Mouse (Mus musculus) limb, embryonic 12.5 days (tissue): ENCODE data around the gene S100a3. TPM values are rescaled to one million over a fixed set of nuclear protein-coding genes. Genes with fewer than 3 reads are reported as not detected.

ENCODE experiments used
- ATAC-seq: fragments of 200-750 bp; cut with Nextera tagmentation; 2 replicates; pipeline ENCODE4 v1.8.0; 2017; ENCODE audit warnings: low read depth, moderate TSS enrichment; ENCODE audit not compliant: insufficient number of reproducible peaks, insufficient read depth, low FRiP score, low TSS enrichment
- H3K27ac ChIP-seq: fragments of 300-500 bp; sonication (generic); 2 replicates; pipeline ENCODE4 v1.5.1; 2016; ENCODE audit warnings: mild to moderate bottlenecking, moderate library complexity
- H3K27me3 ChIP-seq: fragments of 300-500 bp; sonication (generic); 2 replicates; pipeline ENCODE4 v1.6.1; 2016; ENCODE audit warnings: mild to moderate bottlenecking, moderate library complexity
- H3K36me3 ChIP-seq: fragments of 300-500 bp; sonication (generic); 2 replicates; pipeline ENCODE4 v1.6.1; 2016; ENCODE audit warnings: mild to moderate bottlenecking, moderate library complexity
- H3K4me1 ChIP-seq: fragments of 300-500 bp; sonication (generic); replicated peaks from 2 replicates; pipeline ENCODE4 v1.6.1; 2016
- H3K4me2 ChIP-seq: fragments of 300-500 bp; sonication (generic); 2 replicates; pipeline ENCODE4 v1.6.1; 2016; ENCODE audit warnings: mild to moderate bottlenecking, moderate library complexity
- H3K4me3 ChIP-seq: fragments of 300-500 bp; sonication (generic); replicated peaks from 2 replicates; pipeline ENCODE4 v1.5.1; 2016; ENCODE audit warnings: mild to moderate bottlenecking
- H3K9ac ChIP-seq: fragments of 300-500 bp; sonication (generic); replicated peaks from 2 replicates; pipeline ENCODE4 v1.6.1; 2016; ENCODE audit warnings: mild to moderate bottlenecking, moderate library complexity
- H3K9me3 ChIP-seq: fragments of 300-500 bp; sonication (generic); 2 replicates; pipeline ENCODE4 v1.6.1; 2016; ENCODE audit warnings: mild to moderate bottlenecking, moderate library complexity
- WGBS: fragments of 180-500 bp; shearing (Covaris S2); methylation state at CpG from one replicate; pipeline ENCODE4 v1.1.7; 2016; 5-methylcytosine and 5-hydroxymethylcytosine counted together
- polyA plus RNA-seq: library from polyadenylated mRNA; unstranded; fragments of >200 nt; fragmentation: Nextera tagmentation; extraction: Ambion mirVana; gene quantifications from 2 replicates; pipeline ENCODE4 v1.2.1, GENCODE M21; 2016

The S100a3 gene
- polyA plus RNA-seq, 1 experiment from 2014 or later = 0.16 TPM

DNA sequence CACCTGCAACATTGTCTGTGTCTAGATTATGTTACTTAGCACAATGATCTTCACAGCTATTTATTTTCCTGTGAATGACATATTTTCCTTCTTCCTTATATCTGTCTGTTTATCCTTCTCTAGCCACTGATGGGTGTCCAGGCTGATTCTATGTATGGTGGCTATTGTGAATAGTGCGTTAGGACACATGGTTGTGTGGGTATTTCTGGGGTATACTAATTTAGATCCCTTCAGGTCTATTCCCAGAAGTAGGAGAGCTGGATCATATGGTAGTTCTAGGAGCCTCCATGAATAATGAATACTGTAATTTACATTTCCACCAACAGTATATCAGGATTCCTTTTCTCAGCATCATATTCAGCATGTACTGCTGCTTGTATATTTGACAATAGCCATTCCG, 89.5 kb downstream of the S100a3 start:
- no peaks in the 10 kb centered on the region for H3K9me3 ChIP-seq
- ATAC-seq = no peak
- H3K4me3 ChIP-seq = no peak overlapping the region
- no peaks in the 10 kb centered on the region for H3K36me3 ChIP-seq
- H3K9ac ChIP-seq = no peak overlapping the region
- WGBS = 89% methylated on average over 2 of the region's 2 CpGs
- H3K27me3 ChIP-seq = peaks cover 11% of the 10 kb centered on the region; the same call in 1 of the 2 replicates
- H3K4me2 ChIP-seq = no peak overlapping the region
- H3K27ac ChIP-seq = no peak overlapping the region
- H3K4me1 ChIP-seq = no peaks in the 10 kb centered on the region

Other genes starting within 250 kb of the S100a3 start
- gene Slc27a3, start 170.6 kb upstream of the S100a3 start, polyA plus RNA-seq = 43.6 and 43.8 TPM in 2 replicates
- gene Ints3, start 127.0 kb upstream of the S100a3 start, polyA plus RNA-seq = 43.4 and 44.5 TPM in 2 replicates
- gene Npr1, start 94.7 kb upstream of the S100a3 start, polyA plus RNA-seq = 2.7 and 3.8 TPM in 2 replicates
- 329 and 362 TPM in 2 replicates for gene Ilf2, start 84.5 kb upstream of the S100a3 start, polyA plus RNA-seq
- gene Snapin, start 69.5 kb upstream of the S100a3 start, polyA plus RNA-seq = 66.2 and 71.3 TPM in 2 replicates
- gene Chtop, start 51.1 kb upstream of the S100a3 start, polyA plus RNA-seq = 210 and 213 TPM in 2 replicates
- gene S100a1, start 46.2 kb upstream of the S100a3 start, polyA plus RNA-seq = 7.3 and 8.3 TPM in 2 replicates
- 19.8 and 20.1 TPM in 2 replicates for gene S100a13, start 46.1 kb upstream of the S100a3 start, polyA plus RNA-seq
- gene S100a14, start 33.7 kb upstream of the S100a3 start, polyA plus RNA-seq = 0.20 and 1.0 TPM in 2 replicates
- gene S100a16, start 23.3 kb upstream of the S100a3 start, polyA plus RNA-seq = 39.6 and 43.7 TPM in 2 replicates
- not detected in 2 replicates for gene S100a2, start 29.7 kb downstream of the S100a3 start, polyA plus RNA-seq
- not detected in 2 replicates for gene Gm42674, start 41.3 kb downstream of the S100a3 start, polyA plus RNA-seq
- gene S100a4, start 43.2 kb downstream of the S100a3 start, polyA plus RNA-seq = 3.5 and 4.7 TPM in 2 replicates
- gene S100a5, start 47.9 kb downstream of the S100a3 start, polyA plus RNA-seq = not detected in 2 replicates
- gene S100a6, start 52.3 kb downstream of the S100a3 start, polyA plus RNA-seq = 25.4 and 30.1 TPM in 2 replicates
- 0.17 TPM in 1 of 2 replicates, not detected in the other for gene S100a7a, start 93.4 kb downstream of the S100a3 start, polyA plus RNA-seq
- gene S100a8, start 108.4 kb downstream of the S100a3 start, polyA plus RNA-seq = 7.1 and 7.3 TPM in 2 replicates
- 3.3 and 3.8 TPM in 2 replicates for gene S100a9, start 135.1 kb downstream of the S100a3 start, polyA plus RNA-seq
- not detected in 2 replicates for gene Pglyrp4, start 166.3 kb downstream of the S100a3 start, polyA plus RNA-seq
- not detected in 2 replicates for gene Gm5849, start 217.3 kb downstream of the S100a3 start, polyA plus RNA-seq